Mouse (Mus musculus) hindbrain, postnatal 0 days (tissue): Measurements from ENCODE around the gene Ppfibp1. TPM values are rescaled to one million over a fixed set of nuclear protein-coding genes. Genes with fewer than 3 reads are reported as not detected.
A peak's percentile ranks its signal among the peaks of the same experiment; 100 is the strongest.

ENCODE experiments used
- ATAC-seq: fragments of 200-750 bp; cut with Nextera tagmentation; 2 replicates; pipeline ENCODE4 v1.8.0; 2017; ENCODE audit warnings: mild to moderate bottlenecking, moderate TSS enrichment, moderate library complexity
- DNase-seq: peaks from one replicate; pipeline ENCODE4 v3.0.0-alpha.2; 2015; ENCODE audit warnings: low spot score
- H3K27ac ChIP-seq: fragments of 300-500 bp; sonication (generic); 2 replicates; pipeline ENCODE4 v1.5.1; 2014; ENCODE audit warnings: mild to moderate bottlenecking
- H3K27me3 ChIP-seq: fragments of 300-500 bp; sonication (generic); 2 replicates; pipeline ENCODE4 v1.6.1; 2014; ENCODE audit warnings: low read length, mixed read lengths; ENCODE audit not compliant: insufficient read depth
- H3K36me3 ChIP-seq: fragments of 300-500 bp; sonication (generic); 2 replicates; pipeline ENCODE4 v1.6.1; 2014; ENCODE audit warnings: low read length, mixed read lengths; ENCODE audit not compliant: insufficient read depth
- H3K4me1 ChIP-seq: fragments of 300-500 bp; sonication (generic); 2 replicates; pipeline ENCODE4 v1.6.1; 2014; ENCODE audit warnings: antibody characterized with exemption, low read length, mixed read lengths; ENCODE audit not compliant: insufficient read depth
- H3K4me2 ChIP-seq: fragments of 300-500 bp; sonication (generic); 2 replicates; pipeline ENCODE4 v1.6.1; 2014; ENCODE audit warnings: low read depth, mild to moderate bottlenecking, low read length, moderate library complexity, mixed read lengths
- H3K4me3 ChIP-seq: fragments of 300-500 bp; sonication (generic); 2 replicates; pipeline ENCODE4 v1.5.1; 2014; ENCODE audit warnings: low read length
- H3K9ac ChIP-seq: fragments of 300-500 bp; sonication (generic); replicated peaks from 2 replicates; pipeline ENCODE4 v1.6.1; 2014; ENCODE audit warnings: mild to moderate bottlenecking, low read length, moderate library complexity, mixed read lengths
- H3K9me3 ChIP-seq: fragments of 300-500 bp; sonication (generic); 2 replicates; pipeline ENCODE4 v1.6.1; 2016; ENCODE audit warnings: low read length, mixed read lengths
- CTCF ChIP-seq: IDR thresholded peaks from 2 replicates; pipeline ENCODE4 v1.5.1; 2016; ENCODE audit warnings: antibody characterized with exemption, control low read depth, low read depth
- WGBS: fragments of 180-500 bp; shearing (Covaris S2); extraction: QIAGEN DNeasy Blood & Tissue Kit; methylation state at CpG from one replicate; pipeline ENCODE4 v1.1.7; 2014; 5-methylcytosine and 5-hydroxymethylcytosine counted together
- polyA plus RNA-seq: library from polyadenylated mRNA; unstranded; fragments of >200 nt; fragmentation: Nextera tagmentation; extraction: Ambion mirVana; gene quantifications from 2 replicates; pipeline ENCODE4 v1.2.1, GENCODE M21; 2015
- total RNA-seq: library from RNA; depleted of rRNA; stranded (reverse); fragments of >200 nt; gene quantifications from 2 replicates; pipeline ENCODE4 v1.2.3, GENCODE M21; 2014

Ppfibp1 gene
- total and polyA plus RNA-seq, 2 experiments from 2014 or later = 16.3 to 26.8 TPM

DNA sequence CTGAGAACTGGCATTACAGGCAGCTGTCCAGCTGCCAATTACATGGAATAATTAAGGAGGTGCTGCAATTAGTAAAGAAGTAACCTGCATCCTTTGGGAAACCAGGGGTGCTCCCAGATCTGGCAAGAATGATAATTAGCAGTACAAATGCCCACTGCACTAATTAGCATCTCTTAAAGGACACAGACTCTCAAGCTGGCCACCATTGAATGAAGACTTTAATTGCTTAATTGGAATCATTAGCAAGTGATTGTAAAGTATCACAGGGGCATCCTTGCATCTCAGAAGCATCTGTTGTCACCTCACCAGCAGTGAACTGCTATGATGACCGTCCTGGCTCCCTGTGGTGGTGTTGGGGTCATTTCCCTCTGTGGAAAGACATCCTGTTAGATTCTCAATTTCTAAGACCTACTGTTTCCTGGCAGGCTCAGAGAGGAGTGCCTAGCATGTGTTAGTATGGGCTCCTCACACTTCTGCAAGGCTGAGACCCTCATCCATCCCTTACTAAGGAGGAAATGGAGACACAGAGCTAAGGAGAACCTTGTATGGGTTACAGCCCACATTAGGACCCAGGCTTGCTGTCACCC, 93.1 kb downstream of the Ppfibp1 start:
- no peak overlapping the region for H3K27ac ChIP-seq
- H3K4me3 ChIP-seq = no peak overlapping the region
- H3K36me3 ChIP-seq = no peaks in the 10 kb centered on the region
- H3K4me1 ChIP-seq = no peaks in the 10 kb centered on the region
- H3K9me3 ChIP-seq = no peaks in the 10 kb centered on the region
- no peak overlapping the region for H3K4me2 ChIP-seq
- WGBS = 37% methylated on average over 1 of the region's 1 CpGs
- H3K9ac ChIP-seq = no peak overlapping the region
- ATAC-seq (peak; percentile 50), DNase-seq (peak; percentile 41)
- TF ChIP-seq CTCF = no peak
- H3K27me3 ChIP-seq = no peaks in the 10 kb centered on the region

DNA sequence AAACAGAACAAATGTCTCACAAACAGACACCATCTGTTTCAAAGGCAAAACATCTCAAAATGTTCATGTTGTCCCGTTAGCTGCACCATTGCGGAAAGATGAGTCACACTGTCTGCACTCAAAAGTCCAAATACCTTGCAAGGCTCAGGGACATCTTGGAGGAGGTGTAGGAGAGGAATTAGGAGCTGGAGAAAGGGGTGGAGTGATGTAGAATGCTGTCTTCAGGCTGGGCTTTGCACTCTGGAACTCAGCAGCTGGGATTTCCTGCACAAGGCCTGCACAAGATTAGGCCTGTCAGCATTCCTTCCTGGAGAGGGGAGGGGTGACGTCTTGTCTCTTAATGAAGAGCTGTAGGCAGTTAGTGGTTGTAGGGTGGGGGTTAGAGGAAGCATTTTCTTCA, 96.3 kb downstream of the Ppfibp1 start:
- Histone ChIP-seq H3K27me3 (no peaks in the 10 kb centered on the region), H3K9me3 (no peaks in the 10 kb centered on the region), H3K4me1 (no peaks in the 10 kb centered on the region), H3K9ac (no peak overlapping the region), H3K27ac (no peak overlapping the region), H3K4me3 (no peak overlapping the region), H3K36me3 (no peaks in the 10 kb centered on the region), H3K4me2 (no peak overlapping the region)
- no peak for DNase-seq
- 77% methylated on average over 3 of the region's 3 CpGs for WGBS
- no peak for TF ChIP-seq CTCF
- ATAC-seq = no peak

DNA sequence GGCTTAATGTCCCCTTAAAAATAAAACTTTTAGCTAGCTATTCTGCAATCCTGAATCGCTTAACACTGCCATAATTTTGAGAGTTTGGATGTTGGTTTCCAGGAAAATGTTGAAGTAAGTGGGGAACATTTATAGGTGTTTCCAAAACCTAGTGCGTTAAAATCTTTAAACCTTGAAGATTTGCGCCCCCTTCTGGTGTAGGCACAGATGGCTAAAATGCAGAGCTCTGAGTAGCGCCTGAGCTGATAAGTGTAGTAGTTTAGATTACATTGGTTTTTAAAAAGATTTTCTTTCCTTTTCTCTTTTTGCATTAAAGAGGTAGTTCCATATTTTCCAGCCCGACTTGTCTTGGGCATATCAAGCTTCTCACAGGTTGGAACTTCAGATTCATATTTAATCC, 105.9 kb downstream of the Ppfibp1 start:
- WGBS = 47% methylated on average over 5 of the region's 5 CpGs

DNA sequence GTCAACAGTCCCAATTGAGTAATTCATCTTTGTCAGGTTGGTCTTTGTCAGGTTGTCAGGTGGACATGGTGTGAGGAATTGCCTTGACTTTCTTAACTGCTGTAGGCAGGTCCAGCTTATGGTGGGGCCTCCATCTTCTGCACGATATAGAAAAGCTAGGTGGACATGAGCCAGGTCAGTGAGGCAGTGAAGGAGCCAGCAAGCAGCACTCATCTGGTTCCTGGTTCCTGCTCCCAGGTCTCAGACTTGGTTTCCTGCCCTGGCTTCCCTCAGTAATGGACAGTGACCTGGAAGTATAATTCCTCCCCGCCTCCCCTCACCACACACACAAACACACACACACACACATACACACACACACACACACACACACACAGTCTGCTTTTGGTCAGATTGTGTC, 107.1 kb downstream of the Ppfibp1 start:
- Histone ChIP-seq H3K9me3 (no peaks in the 10 kb centered on the region), H3K36me3 (no peaks in the 10 kb centered on the region), H3K9ac (no peak overlapping the region)

More for the DNA sequence above, 105.9 kb downstream of the Ppfibp1 start:
- no peak overlapping the region for H3K4me3 ChIP-seq
- H3K27me3 ChIP-seq = no peaks in the 10 kb centered on the region
- no peaks in the 10 kb centered on the region for H3K4me1 ChIP-seq
- H3K4me2 ChIP-seq = no peak overlapping the region
- DNase-seq (peak; percentile 81), ATAC-seq (no peak)
- TF ChIP-seq CTCF = peak; percentile 75
- H3K9ac ChIP-seq = no peak overlapping the region
- no peaks in the 10 kb centered on the region for H3K9me3 ChIP-seq
- no peak overlapping the region for H3K27ac ChIP-seq
- H3K36me3 ChIP-seq = no peaks in the 10 kb centered on the region

DNA sequence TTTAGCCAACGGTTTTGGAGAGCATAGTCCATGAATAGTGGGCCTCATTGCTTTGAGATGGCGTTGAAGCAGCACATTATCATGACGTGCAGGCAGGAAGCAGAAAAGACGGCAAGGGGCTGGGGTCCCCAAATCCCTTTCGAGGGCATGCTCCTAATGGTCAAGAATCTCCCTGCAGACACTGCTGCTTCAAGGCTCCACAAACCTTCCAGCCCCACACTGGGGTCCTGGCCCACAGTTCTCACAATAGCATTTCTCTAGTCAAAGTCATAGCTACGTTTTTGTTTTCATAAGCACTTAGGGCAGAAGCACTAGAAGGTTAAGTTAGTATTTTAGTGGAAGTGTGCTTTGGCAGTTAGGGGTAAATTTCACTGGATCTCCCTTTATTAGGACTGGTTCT, 107.6 kb downstream of the Ppfibp1 start:
- Histone ChIP-seq H3K4me3 (no peak overlapping the region), H3K27ac (no peak overlapping the region), H3K4me1 (no peaks in the 10 kb centered on the region), H3K9ac (no peak overlapping the region), H3K9me3 (no peaks in the 10 kb centered on the region), H3K27me3 (no peaks in the 10 kb centered on the region), H3K36me3 (no peaks in the 10 kb centered on the region), H3K4me2 (no peak overlapping the region)
- DNase-seq (no peak), ATAC-seq (no peak)
- 88% methylated on average over 6 of the region's 6 CpGs for WGBS
- no peak for TF ChIP-seq CTCF

More for the DNA sequence above, 107.1 kb downstream of the Ppfibp1 start:
- ATAC-seq (no peak), DNase-seq (no peak)
- H3K27ac ChIP-seq = no peak overlapping the region
- H3K4me2 ChIP-seq = no peak overlapping the region
- no peak overlapping the region for H3K4me3 ChIP-seq
- H3K4me1 ChIP-seq = no peaks in the 10 kb centered on the region
- no peaks in the 10 kb centered on the region for H3K27me3 ChIP-seq
- no peak for TF ChIP-seq CTCF
- WGBS = 67% methylated on average over 2 of the region's 2 CpGs

DNA sequence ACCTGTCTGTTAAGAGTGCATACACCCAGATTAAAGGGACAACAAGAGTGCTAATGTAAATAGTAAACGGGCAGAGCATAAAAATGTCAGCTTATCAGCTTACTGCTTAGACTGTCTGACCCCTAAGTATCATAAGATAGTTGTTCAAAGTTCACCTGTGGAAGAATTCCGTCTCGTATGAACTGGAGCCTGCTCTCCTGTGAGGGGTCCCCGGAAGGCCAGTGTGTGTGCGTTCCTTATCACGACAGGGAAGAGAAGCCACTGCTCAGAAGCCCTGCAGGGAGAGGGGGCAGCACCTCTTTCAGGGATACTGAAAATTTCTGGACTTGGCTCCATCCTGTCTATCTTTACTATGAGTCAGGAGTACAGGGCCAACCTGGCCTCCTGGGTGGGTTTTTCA, 108.7 kb downstream of the Ppfibp1 start:
- Histone ChIP-seq H3K9me3 (no peaks in the 10 kb centered on the region), H3K4me1 (no peaks in the 10 kb centered on the region), H3K4me3 (no peak overlapping the region), H3K4me2 (no peak overlapping the region), H3K27me3 (no peaks in the 10 kb centered on the region), H3K9ac (no peak overlapping the region), H3K36me3 (no peaks in the 10 kb centered on the region), H3K27ac (no peak overlapping the region)
- 92% methylated on average over 6 of the region's 6 CpGs for WGBS
- no peak for ATAC-seq
- DNase-seq = no peak
- TF ChIP-seq CTCF = no peak

DNA sequence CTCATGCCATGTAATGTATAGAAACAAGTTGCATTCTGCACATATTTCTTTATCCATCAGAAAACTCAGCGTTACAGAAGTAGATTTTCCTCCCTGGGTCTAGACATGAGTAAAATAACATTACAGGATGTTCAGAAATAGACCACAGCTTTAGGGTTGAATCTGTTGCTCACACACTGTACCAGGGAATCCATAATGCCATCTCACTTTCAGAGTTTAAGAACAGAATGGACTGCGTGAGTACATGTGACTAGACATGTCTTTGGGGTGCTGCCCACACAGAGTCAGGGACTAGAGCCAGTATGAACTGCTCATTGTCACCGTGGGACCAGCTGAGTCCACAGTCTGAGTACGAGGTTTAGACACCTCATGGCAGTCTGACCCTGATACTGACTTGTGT, 110.4 kb downstream of the Ppfibp1 start:
- TF ChIP-seq CTCF = no peak
- no peak for ATAC-seq

More for the DNA sequence above, 110.4 kb downstream of the Ppfibp1 start:
- Histone ChIP-seq H3K9me3 (no peaks in the 10 kb centered on the region), H3K36me3 (no peaks in the 10 kb centered on the region), H3K4me1 (no peaks in the 10 kb centered on the region), H3K4me2 (no peak overlapping the region), H3K4me3 (no peak overlapping the region), H3K27me3 (no peaks in the 10 kb centered on the region), H3K27ac (no peak overlapping the region), H3K9ac (no peak overlapping the region)
- WGBS = 89% methylated on average over 4 of the region's 4 CpGs
- no peak for DNase-seq
